Mouse (Mus musculus): ENCODE measurements at regions not wholly inside any gene's neighbourhood (a gene's known extent, or its start where the extent isn't known, plus 50 kb on each side); places are given as distances from the start of the nearest gene placed in this dataset.
A peak's percentile ranks its signal among the peaks of the same experiment; 100 is the strongest.

GRCm38 (mm10) chr13:35502147-35502522, 157.5 kb upstream of the Cdyl start:
- 50% methylated on average over 5 of the region's 5 CpGs for WGBS
- H3K9ac ChIP-seq, result no peak overlapping the region
- H3K27me3 ChIP-seq, result no peaks in the 10 kb centered on the region
- peak overlapping the region; percentile 27; the same call in 1 of the 2 replicates for H3K4me2 ChIP-seq
- H3K4me3 ChIP-seq, result no peak overlapping the region
- peaks cover 29% of the 10 kb centered on the region for H3K4me1 ChIP-seq (replicated peaks)
- H3K27ac ChIP-seq (replicated peaks), result peak overlapping the region; percentile 15; the same call in 1 of the 2 replicates
- no peaks in the 10 kb centered on the region for H3K36me3 ChIP-seq
- H3K9me3 ChIP-seq, result no peaks in the 10 kb centered on the region
- peak; percentile 62; the same call in 1 of the 2 replicates for ATAC-seq (ENCODE audit: low FRiP score, low read depth)

DNA sequence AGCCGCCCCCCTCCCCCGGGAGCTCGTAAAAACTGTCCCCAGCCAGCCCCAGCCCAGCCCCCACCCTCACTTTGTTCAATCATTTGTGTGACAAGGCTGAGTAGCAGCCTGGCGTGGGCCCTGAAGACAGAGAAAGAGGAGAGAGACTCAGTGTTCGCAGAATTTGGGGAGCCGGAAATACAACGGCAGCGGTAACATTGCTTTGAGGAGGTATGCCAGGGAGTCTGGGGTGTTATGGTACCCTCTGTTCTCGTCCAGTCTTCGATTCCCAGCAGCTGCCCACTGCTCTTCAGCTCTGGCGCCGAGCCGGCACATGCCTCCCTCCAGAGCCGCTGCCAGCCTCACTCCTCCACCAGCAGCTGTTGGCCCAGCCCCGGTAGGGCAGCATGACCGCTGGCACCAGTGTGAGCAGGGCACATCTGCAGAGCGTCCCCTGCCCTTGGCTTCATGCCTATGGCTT, 156.2 kb upstream of the Cdyl start:
- WGBS, result 51% methylated on average over 17 of the region's 17 CpGs
- Histone ChIP-seq H3K36me3 (no peaks in the 10 kb centered on the region), H3K27me3 (no peaks in the 10 kb centered on the region), H3K9me3 (no peaks in the 10 kb centered on the region), H3K4me1 (replicated peaks) (peaks cover 29% of the 10 kb centered on the region), H3K27ac (replicated peaks) (peak overlapping the region; percentile 21; the same call in 1 of the 2 replicates), H3K9ac (no peak overlapping the region), H3K4me3 (no peak overlapping the region), H3K4me2 (peak overlapping the region; percentile 30)
- peak; percentile 85 for ATAC-seq (ENCODE audit: low FRiP score, low read depth)

- no peaks in the 10 kb centered on the region for H3K9me3 ChIP-seq
- peaks cover 14% of the 10 kb centered on the region for H3K4me1 ChIP-seq (replicated peaks)
- H3K27ac ChIP-seq (replicated peaks), result no peak overlapping the region
- no peak overlapping the region for H3K4me3 ChIP-seq
- no peaks in the 10 kb centered on the region for H3K27me3 ChIP-seq
- H3K36me3 ChIP-seq, result no peaks in the 10 kb centered on the region
- H3K9ac ChIP-seq, result no peak overlapping the region
- H3K4me2 ChIP-seq, result no peak overlapping the region
- 90% methylated on average over 1 of the region's 1 CpGs for WGBS
- ATAC-seq (ENCODE audit: low FRiP score, low read depth), result no peak
Measured at GRCm38 (mm10) chr13:35507195-35507594, 152.4 kb upstream of the Cdyl start.

- Histone ChIP-seq H3K4me3 (no peak overlapping the region), H3K36me3 (no peaks in the 10 kb centered on the region), H3K9ac (no peak overlapping the region), H3K9me3 (no peaks in the 10 kb centered on the region), H3K27ac (replicated peaks) (no peak overlapping the region), H3K4me1 (replicated peaks) (no peaks in the 10 kb centered on the region), H3K27me3 (no peaks in the 10 kb centered on the region), H3K4me2 (no peak overlapping the region)
- ATAC-seq (ENCODE audit: low FRiP score, low read depth), result no peak
- WGBS, result 90% methylated on average over 8 of the region's 8 CpGs
Measured at GRCm38 (mm10) chr13:35512029-35512507, 147.6 kb upstream of the Cdyl start.

DNA sequence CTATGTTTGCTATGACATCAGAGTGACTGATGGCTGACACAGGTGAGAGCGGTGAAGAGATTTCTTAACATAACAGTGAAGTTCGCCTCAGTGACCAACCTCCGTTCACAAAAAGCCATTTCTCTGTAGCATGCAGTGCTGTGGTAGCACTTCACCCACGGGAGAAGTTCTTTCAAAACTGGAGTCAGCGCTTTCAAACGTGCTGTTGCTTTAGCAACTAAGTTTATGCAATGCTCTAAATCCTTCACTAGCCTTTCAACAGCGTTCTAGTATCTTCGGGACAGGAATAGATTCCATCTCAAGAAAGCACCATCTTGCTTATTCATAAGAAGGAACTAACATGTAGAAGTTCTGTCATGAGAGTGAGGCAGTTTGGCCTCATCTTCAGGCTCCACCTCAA, 146.5 kb upstream of the Cdyl start:
- H3K27ac ChIP-seq (replicated peaks), result no peak overlapping the region
- no peaks in the 10 kb centered on the region for H3K4me1 ChIP-seq (replicated peaks)
- H3K4me3 ChIP-seq, result no peak overlapping the region
- no peaks in the 10 kb centered on the region for H3K36me3 ChIP-seq
- no peak for ATAC-seq (ENCODE audit: low FRiP score, low read depth)
- WGBS, result 87% methylated on average over 8 of the region's 8 CpGs
- no peak overlapping the region for H3K4me2 ChIP-seq
- H3K9ac ChIP-seq, result no peak overlapping the region
- H3K27me3 ChIP-seq, result no peaks in the 10 kb centered on the region
- H3K9me3 ChIP-seq, result no peaks in the 10 kb centered on the region

GRCm38 (mm10) chr13:35515291-35515690, 144.3 kb upstream of the Cdyl start:
- Histone ChIP-seq H3K9me3 (no peaks in the 10 kb centered on the region), H3K27ac (replicated peaks) (no peak overlapping the region), H3K4me1 (replicated peaks) (no peaks in the 10 kb centered on the region), H3K36me3 (no peaks in the 10 kb centered on the region), H3K9ac (no peak overlapping the region), H3K27me3 (no peaks in the 10 kb centered on the region), H3K4me3 (no peak overlapping the region), H3K4me2 (no peak overlapping the region)
- no peak for ATAC-seq (ENCODE audit: low FRiP score, low read depth)
- 63% methylated on average over 3 of the region's 3 CpGs for WGBS

DNA sequence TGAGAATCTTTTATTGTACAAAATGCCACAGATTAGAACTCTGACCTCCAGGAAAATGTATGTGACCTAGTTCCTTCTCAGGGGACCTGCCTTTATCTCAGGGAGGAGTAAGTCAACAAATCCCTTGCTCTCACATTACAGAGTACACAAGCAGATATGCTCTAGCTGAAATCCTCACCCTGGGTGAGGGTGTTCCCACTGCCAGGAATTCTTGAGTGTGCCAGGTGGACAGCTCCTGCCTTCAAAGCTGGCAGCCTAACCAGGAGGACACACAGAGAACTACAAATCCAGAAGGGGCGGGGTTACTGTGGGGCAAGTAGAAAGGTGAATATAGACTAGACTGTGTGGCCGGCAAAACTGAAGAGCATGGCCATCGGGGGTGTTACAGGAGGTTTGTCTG, 141.9 kb upstream of the Cdyl start:
- H3K4me1 ChIP-seq (replicated peaks), result no peaks in the 10 kb centered on the region
- H3K9me3 ChIP-seq, result no peaks in the 10 kb centered on the region
- ATAC-seq (ENCODE audit: low FRiP score, low read depth), result no peak
- H3K27me3 ChIP-seq, result no peaks in the 10 kb centered on the region
- H3K36me3 ChIP-seq, result no peaks in the 10 kb centered on the region
- H3K4me3 ChIP-seq, result no peak overlapping the region
- H3K9ac ChIP-seq, result no peak overlapping the region
- no peak overlapping the region for H3K4me2 ChIP-seq
- H3K27ac ChIP-seq (replicated peaks), result no peak overlapping the region
- 88% methylated on average over 3 of the region's 3 CpGs for WGBS

GRCm38 (mm10) chr13:35522272-35522671, 137.4 kb upstream of the Cdyl start:
- Histone ChIP-seq H3K27ac (replicated peaks) (no peak overlapping the region), H3K27me3 (no peaks in the 10 kb centered on the region), H3K9me3 (no peaks in the 10 kb centered on the region), H3K36me3 (no peaks in the 10 kb centered on the region), H3K4me2 (no peak overlapping the region), H3K9ac (no peak overlapping the region), H3K4me3 (no peak overlapping the region), H3K4me1 (replicated peaks) (no peaks in the 10 kb centered on the region)
- WGBS, result 67% methylated on average over 1 of the region's 1 CpGs
- no peak for ATAC-seq (ENCODE audit: low FRiP score, low read depth)

GRCm38 (mm10) chr13:35529577-35529976, 130.1 kb upstream of the Cdyl start:
- Histone ChIP-seq H3K4me2 (no peak overlapping the region), H3K9ac (no peak overlapping the region), H3K27me3 (no peaks in the 10 kb centered on the region), H3K4me3 (no peak overlapping the region), H3K4me1 (replicated peaks) (no peaks in the 10 kb centered on the region), H3K9me3 (no peaks in the 10 kb centered on the region), H3K27ac (replicated peaks) (no peak overlapping the region), H3K36me3 (no peaks in the 10 kb centered on the region)
- no peak for ATAC-seq (ENCODE audit: low FRiP score, low read depth)
- 91% methylated on average over 3 of the region's 3 CpGs for WGBS

DNA sequence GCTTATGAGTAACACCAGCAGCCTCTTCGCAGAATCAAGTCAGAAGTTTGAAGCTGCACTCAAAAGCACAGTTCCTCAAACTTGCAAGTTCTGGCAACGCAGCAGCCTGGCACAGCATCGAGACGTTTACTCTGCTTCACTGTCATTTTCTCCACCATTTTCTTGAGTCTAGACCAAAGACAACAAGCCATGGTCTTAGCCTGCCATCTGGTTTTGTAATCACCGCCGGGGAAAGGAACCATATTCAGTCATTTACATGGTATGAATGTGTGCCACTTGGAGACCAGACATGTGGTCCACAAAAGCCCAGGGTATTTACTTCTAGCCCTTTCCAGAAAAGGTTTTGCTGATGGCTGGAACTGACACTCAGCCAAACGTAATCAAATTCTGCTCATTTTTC, 122.5 kb upstream of the Cdyl start:
- ATAC-seq (ENCODE audit: low FRiP score, low read depth), result no peak
- no peak overlapping the region for H3K27ac ChIP-seq (replicated peaks)
- 81% methylated on average over 7 of the region's 7 CpGs for WGBS
- no peaks in the 10 kb centered on the region for H3K4me1 ChIP-seq (replicated peaks)
- no peak overlapping the region for H3K9ac ChIP-seq
- no peak overlapping the region for H3K4me3 ChIP-seq
- no peaks in the 10 kb centered on the region for H3K9me3 ChIP-seq
- no peak overlapping the region for H3K4me2 ChIP-seq
- H3K36me3 ChIP-seq, result no peaks in the 10 kb centered on the region
- H3K27me3 ChIP-seq, result no peaks in the 10 kb centered on the region

DNA sequence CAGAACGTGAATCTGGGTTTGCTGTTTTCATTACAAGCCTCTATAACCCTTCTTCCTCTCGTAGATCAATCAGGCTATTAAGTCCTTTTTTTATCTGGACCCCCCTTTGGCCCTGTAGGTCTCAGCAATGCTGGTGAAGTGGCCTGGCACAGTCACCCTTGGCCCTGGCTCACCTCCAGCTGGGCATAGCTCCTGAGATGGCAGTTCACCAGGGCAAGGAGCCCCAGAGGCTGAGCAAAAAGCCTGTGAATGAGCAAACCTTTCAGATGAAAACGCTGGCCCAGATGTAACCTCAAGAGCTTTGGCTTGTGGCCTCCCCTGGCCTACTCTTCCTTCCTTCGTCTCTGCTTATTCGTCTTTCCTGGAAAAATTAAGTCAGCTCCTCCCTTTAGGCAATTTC, 121.7 kb upstream of the Cdyl start:
- Histone ChIP-seq H3K36me3 (no peaks in the 10 kb centered on the region), H3K9me3 (no peaks in the 10 kb centered on the region), H3K4me1 (replicated peaks) (no peaks in the 10 kb centered on the region), H3K4me3 (no peak overlapping the region), H3K27ac (replicated peaks) (no peak overlapping the region), H3K4me2 (no peak overlapping the region), H3K9ac (no peak overlapping the region), H3K27me3 (no peaks in the 10 kb centered on the region)
- no peak for ATAC-seq (ENCODE audit: low FRiP score, low read depth)
- 73% methylated on average over 5 of the region's 5 CpGs for WGBS

GRCm38 (mm10) chr13:35540433-35540832, 119.2 kb upstream of the Cdyl start:
- no peak for ATAC-seq (ENCODE audit: low FRiP score, low read depth)
- H3K27ac ChIP-seq (replicated peaks), result no peak overlapping the region
- no peaks in the 10 kb centered on the region for H3K9me3 ChIP-seq
- no peak overlapping the region for H3K9ac ChIP-seq
- no peaks in the 10 kb centered on the region for H3K27me3 ChIP-seq
- H3K36me3 ChIP-seq, result no peaks in the 10 kb centered on the region
- no peak overlapping the region for H3K4me3 ChIP-seq
- H3K4me1 ChIP-seq (replicated peaks), result no peaks in the 10 kb centered on the region
- 85% methylated on average over 2 of the region's 2 CpGs for WGBS
- no peak overlapping the region for H3K4me2 ChIP-seq

DNA sequence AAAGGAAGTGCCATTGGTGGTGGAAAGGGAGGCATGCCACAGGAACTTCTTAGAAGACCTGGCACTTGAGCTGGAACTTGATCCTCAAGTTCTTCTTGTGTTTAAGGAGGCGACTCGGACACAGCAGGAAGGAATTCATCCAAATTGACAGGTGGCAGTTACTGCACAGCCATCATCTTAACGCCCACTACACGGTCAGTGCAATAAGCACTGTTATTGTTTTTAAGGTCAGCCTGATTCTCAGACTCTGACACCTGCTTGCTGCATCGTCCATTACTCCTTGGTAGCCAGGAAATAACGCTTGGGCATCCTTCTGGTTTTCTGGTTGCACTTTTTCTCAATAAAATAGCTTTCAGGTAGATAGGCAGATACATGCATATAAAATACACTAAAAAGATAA, 118.6 kb upstream of the Cdyl start:
- ATAC-seq (ENCODE audit: low FRiP score, low read depth), result no peak

More for the DNA sequence above, 118.6 kb upstream of the Cdyl start:
- Histone ChIP-seq H3K4me1 (replicated peaks) (no peaks in the 10 kb centered on the region), H3K36me3 (no peaks in the 10 kb centered on the region), H3K9me3 (no peaks in the 10 kb centered on the region), H3K4me3 (no peak overlapping the region), H3K27ac (replicated peaks) (no peak overlapping the region), H3K27me3 (no peaks in the 10 kb centered on the region), H3K4me2 (no peak overlapping the region), H3K9ac (no peak overlapping the region)
- 87% methylated on average over 6 of the region's 6 CpGs for WGBS

Data from hindbrain, embryonic 15.5 days (tissue).